Mouse (Mus musculus): ENCODE results near the gene Pdx1. TPM values are rescaled to one million over a fixed set of nuclear protein-coding genes. Genes with fewer than 3 reads are reported as not detected.

Pdx1 gene
- polyA plus RNA-seq, 1 experiment from 2014 or later = 5.7 TPM

DNA sequence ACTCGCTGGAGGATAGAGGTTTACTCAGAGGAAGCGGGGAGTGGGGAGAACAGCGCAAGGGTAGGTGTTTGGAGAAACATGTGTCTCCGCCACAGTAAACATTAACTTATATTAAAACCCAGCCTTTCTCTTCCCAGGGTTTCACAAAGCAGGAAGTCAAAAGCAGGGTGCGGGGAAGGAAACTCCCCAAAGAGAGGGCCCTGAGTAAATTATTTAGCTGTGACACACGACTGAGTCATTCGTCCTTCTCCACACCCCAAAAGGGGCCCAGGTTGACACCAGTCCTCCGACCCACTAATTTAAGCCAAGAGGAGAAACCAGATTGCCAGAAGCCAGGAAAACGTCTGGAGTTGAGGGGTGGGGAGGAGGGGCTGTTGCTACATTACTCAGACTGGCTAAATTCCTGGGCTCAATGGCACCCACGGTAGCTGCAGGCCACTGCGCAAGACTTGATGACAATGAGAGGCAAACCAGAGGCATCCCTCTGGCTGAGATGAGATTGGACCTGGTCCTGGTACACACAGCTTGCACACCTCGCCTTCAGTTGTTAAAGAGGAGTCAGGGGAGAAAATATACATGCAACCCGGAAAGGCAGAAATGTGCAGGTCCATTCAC lies 22.9 kb downstream of the Pdx1 start:
- peak overlapping the region; percentile 13; the same call in 1 of the 2 replicates for H3K9ac ChIP-seq
- peak; percentile 79 for ATAC-seq
- H3K4me2 ChIP-seq (replicated peaks) = peak overlapping the region; percentile 43
- H3K27ac ChIP-seq = peak overlapping the region; percentile 81
- H3K9me3 ChIP-seq = no peaks in the 10 kb centered on the region
- peaks cover 17% of the 10 kb centered on the region for H3K4me1 ChIP-seq (replicated peaks)
- H3K36me3 ChIP-seq = no peaks in the 10 kb centered on the region
- H3K4me3 ChIP-seq (replicated peaks) = no peak overlapping the region
- 24% methylated on average over 13 of the region's 13 CpGs for WGBS
- peaks cover 26% of the 10 kb centered on the region; the same call in 1 of the 2 replicates for H3K27me3 ChIP-seq (replicated peaks)

DNA sequence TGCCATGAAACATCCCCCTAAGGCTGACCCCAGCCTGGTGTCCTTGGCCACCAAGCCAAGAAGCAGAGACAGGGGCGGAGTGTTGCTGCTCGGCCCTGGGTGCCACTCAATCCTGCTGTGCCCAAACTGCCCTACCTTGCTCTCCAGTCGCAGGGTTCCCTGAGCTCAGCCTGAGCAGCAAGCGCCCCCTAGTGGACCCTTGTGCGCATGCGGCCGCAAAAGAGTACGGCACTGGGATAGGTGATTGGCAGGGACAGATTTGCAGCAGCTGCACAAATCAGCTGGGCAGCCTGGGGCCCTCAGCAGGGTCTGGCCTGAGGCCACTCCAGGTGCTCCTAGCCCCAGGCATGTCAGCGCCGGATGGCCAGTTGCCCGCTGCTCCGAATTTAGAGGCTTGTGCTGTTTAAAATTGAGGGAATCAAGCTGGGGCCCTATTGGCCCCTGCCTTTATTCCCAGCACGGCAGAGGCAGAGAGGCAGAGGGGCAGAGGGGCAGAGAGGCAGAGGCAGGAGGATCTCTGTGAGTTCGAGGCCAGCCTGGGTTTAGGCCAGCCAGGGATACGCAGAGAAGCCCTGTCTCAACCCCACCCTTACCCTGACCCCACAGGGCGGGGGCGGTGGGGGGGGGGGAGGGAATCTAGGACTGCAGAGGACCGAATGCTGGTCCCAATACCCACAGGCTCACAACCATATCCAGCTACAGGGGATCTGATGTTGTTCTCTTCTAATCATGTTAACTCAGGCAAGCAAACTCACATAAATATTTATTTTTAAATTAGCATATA lies 23.6 kb downstream of the Pdx1 start:
- no peak overlapping the region for H3K4me3 ChIP-seq (replicated peaks)
- peak overlapping the region; percentile 43 for H3K4me2 ChIP-seq (replicated peaks)
- H3K4me1 ChIP-seq (replicated peaks) = peaks cover 17% of the 10 kb centered on the region
- peak; percentile 83 for ATAC-seq
- no peaks in the 10 kb centered on the region for H3K9me3 ChIP-seq
- H3K9ac ChIP-seq = no peak overlapping the region
- peaks cover 29% of the 10 kb centered on the region for H3K27me3 ChIP-seq (replicated peaks)
- H3K36me3 ChIP-seq = no peaks in the 10 kb centered on the region
- WGBS = 22% methylated on average over 18 of the region's 18 CpGs
- H3K27ac ChIP-seq = peak overlapping the region; percentile 81

DNA sequence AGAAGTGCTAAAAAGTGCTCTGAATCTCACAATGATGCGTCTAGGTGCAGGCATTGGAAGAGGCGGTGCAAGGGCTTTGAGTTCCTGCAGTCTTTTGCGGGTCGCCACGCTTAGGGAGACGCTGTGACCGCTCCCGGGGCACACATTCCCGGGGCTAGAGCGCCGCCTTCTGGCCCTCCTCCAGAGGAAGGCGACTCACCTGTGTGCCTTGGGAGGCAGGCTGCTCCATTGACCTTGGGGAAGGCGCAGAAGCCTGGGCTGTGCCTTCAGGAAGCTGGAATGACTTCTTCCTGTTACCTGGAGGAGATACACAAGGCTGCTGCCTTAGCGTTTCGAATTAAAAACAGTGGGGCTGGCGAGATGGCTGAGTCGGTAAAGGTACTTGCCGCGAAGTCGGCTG lies 24.4 kb downstream of the Pdx1 start:
- Histone ChIP-seq H3K27ac (no peak overlapping the region), H3K9ac (no peak overlapping the region), H3K27me3 (replicated peaks) (peaks cover 35% of the 10 kb centered on the region), H3K4me1 (replicated peaks) (peaks cover 18% of the 10 kb centered on the region), H3K9me3 (no peaks in the 10 kb centered on the region), H3K4me2 (replicated peaks) (peak overlapping the region; percentile 17; the same call in 1 of the 2 replicates), H3K36me3 (no peaks in the 10 kb centered on the region), H3K4me3 (replicated peaks) (no peak overlapping the region)
- 19% methylated on average over 20 of the region's 20 CpGs for WGBS
- ATAC-seq = peak; percentile 32

DNA sequence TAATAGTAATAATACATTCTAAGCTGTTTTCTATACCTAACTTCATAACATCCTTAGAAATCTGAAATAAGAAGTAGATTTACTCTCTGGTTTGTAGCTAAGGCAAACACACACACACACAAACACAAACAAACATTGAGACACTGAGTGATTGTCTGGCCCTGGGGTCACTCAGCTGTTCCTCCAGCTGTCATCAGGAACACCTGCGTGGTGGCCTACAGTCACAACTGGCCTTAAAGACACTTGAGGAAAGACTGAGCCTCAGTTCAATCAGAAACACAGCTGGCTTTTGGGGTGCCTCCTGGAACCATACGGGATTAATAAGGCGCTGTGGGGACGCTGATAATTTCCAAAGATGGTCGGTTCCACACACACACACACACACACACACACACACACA lies 27.5 kb downstream of the Pdx1 start:
- H3K9ac ChIP-seq = no peak overlapping the region
- 63% methylated on average over 5 of the region's 5 CpGs for WGBS
- ATAC-seq = no peak
- no peak overlapping the region for H3K27ac ChIP-seq
- H3K27me3 ChIP-seq (replicated peaks) = peaks cover 54% of the 10 kb centered on the region
- no peaks in the 10 kb centered on the region for H3K9me3 ChIP-seq
- no peak overlapping the region for H3K4me2 ChIP-seq (replicated peaks)
- H3K4me3 ChIP-seq (replicated peaks) = no peak overlapping the region
- H3K4me1 ChIP-seq (replicated peaks) = peaks cover 28% of the 10 kb centered on the region
- H3K36me3 ChIP-seq = no peaks in the 10 kb centered on the region

DNA sequence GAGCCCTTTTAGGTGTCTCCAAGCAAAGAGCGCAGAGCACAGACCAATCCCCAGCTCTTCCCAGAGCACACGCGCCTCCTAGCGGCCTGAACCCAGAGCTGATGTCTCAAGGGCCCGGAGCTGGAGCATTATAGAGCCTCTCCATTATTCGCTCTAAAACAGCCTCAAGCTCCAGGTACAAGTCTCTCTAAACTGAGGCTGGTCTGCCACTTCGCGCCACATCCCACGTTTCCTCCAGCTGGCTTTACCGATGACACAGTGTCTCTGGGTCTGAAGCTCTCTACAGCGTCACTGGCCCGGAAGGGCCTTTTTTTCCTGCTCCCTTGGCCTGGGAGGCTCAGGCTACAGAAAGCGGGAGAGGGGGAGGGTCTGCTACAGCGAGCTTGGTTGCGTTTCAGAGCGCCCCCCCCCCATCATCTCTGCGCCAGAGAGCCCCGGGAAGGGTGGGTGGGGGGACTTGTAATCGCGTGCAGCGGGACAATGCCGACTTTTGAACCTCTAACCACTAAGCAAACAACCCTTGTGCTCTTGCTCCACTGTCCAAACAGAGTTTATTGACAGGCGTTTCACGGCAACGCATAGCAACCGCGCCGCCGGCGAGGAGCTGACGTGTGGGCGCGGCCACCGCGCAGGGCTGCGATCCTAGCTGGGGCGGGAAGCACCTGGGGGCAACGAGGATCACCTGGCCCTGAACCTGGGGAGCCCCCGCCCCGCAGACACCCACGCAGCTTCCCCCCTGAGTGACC lies 29.7 kb downstream of the Pdx1 start:
- Histone ChIP-seq H3K9me3 (no peaks in the 10 kb centered on the region), H3K4me1 (replicated peaks) (peaks cover 16% of the 10 kb centered on the region; the same call in 1 of the 2 replicates), H3K4me3 (replicated peaks) (peak overlapping the region; percentile 56), H3K4me2 (replicated peaks) (peak overlapping the region; percentile 57), H3K36me3 (no peaks in the 10 kb centered on the region), H3K27ac (peak overlapping the region; percentile 78), H3K9ac (peak overlapping the region; percentile 34), H3K27me3 (replicated peaks) (peaks cover 58% of the 10 kb centered on the region)
- ATAC-seq = peak; percentile 94
- 2% methylated on average over 41 of the region's 41 CpGs for WGBS

DNA sequence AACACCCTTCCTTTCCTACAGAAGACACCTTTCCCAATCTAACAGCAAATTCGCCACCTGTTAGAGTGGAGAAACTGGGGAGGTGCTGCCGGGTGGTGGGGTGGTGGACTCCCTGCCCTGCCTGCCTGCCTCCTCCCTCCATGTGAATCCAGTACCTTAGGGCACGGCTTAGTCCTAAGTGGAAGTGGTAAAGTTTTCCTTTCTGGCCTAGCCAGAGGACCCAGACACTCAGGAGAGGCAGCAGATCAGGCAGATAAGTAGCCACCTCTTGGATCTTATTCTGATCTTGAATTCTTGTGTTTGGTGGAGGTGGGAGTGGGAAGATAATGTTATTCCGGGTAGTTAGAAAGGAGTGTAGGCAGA lies 30.2 kb downstream of the Pdx1 start:
- Histone ChIP-seq H3K4me1 (replicated peaks) (peaks cover 16% of the 10 kb centered on the region; the same call in 1 of the 2 replicates), H3K9me3 (no peaks in the 10 kb centered on the region), H3K9ac (peak overlapping the region; percentile 34), H3K4me2 (replicated peaks) (peak overlapping the region; percentile 57), H3K4me3 (replicated peaks) (peak overlapping the region; percentile 56), H3K36me3 (no peaks in the 10 kb centered on the region), H3K27me3 (replicated peaks) (peaks cover 64% of the 10 kb centered on the region), H3K27ac (peak overlapping the region; percentile 78)
- 4% methylated on average over 4 of the region's 4 CpGs for WGBS
- ATAC-seq = peak; percentile 72

DNA sequence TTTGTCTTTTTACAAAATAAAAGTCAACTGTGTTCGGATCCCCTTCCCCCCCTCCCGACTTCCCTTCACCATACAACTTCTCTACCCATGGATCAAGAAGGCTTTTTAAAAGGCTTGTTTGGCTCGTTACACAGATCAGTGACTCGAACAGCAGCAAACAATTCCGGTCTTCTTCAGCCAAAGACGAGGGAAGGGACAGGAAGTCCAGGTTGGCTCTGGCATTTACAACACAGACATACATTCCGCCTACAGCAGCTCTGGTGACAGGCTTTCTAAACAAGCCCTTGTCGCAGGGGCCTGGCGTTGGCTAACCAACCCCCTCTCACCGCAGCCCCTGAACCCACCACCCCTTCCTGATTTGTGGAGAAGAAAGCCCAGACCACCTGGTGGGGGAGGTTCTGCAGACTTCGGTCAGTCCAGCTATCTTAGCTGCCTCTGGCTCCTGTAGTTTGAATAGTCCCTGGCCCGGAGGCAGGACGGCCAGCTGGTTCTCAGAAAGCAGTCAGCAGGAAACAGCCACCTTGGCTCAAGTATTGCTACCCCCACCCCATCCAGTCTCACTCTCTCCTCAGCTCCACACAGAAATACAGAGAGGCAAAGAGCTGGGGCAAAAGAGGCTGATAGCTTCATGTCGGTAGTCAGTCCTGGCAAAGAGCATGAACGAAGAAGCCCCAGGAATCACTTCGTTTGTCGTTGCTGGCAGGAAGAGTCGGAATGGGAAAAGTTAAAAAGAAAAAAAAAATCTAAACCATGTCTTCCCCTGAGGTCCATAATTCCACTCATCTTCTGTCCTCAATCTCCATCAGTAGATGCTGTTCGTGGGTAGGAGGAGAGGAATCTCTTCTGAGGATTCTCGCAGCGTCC lies 31.4 kb downstream of the Pdx1 start:
- Histone ChIP-seq H3K4me1 (replicated peaks) (peaks cover 16% of the 10 kb centered on the region), H3K4me2 (replicated peaks) (peak overlapping the region; percentile 57), H3K27ac (peak overlapping the region; percentile 78), H3K27me3 (replicated peaks) (peaks cover 71% of the 10 kb centered on the region), H3K9ac (peak overlapping the region; percentile 79), H3K9me3 (no peaks in the 10 kb centered on the region), H3K4me3 (replicated peaks) (peak overlapping the region; percentile 56), H3K36me3 (no peaks in the 10 kb centered on the region)
- no peak for ATAC-seq
- 3% methylated on average over 21 of the region's 21 CpGs for WGBS

DNA sequence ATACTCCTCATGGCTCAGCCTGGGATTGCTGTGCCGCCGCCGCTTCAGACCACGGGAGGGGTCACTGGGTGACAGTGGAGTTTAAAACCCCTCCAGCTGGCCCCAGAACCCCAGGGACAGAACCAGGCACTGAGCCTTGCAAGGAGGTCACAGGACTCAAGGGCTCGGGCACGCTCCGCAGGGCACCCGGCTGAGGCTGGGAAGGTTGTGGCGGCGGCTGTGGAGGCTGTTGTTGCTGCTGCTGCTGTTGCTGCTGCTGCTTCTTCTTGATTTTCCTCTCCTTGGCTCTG lies 32.0 kb downstream of the Pdx1 start:
- no peak for ATAC-seq
- H3K4me1 ChIP-seq (replicated peaks) = peaks cover 21% of the 10 kb centered on the region
- peak overlapping the region; percentile 57 for H3K4me2 ChIP-seq (replicated peaks)
- peaks cover 77% of the 10 kb centered on the region for H3K27me3 ChIP-seq (replicated peaks)
- peak overlapping the region; percentile 78 for H3K27ac ChIP-seq
- no peaks in the 10 kb centered on the region for H3K9me3 ChIP-seq
- H3K4me3 ChIP-seq (replicated peaks) = peak overlapping the region; percentile 56
- no peaks in the 10 kb centered on the region for H3K36me3 ChIP-seq
- 3% methylated on average over 10 of the region's 10 CpGs for WGBS
- peak overlapping the region; percentile 79 for H3K9ac ChIP-seq

DNA sequence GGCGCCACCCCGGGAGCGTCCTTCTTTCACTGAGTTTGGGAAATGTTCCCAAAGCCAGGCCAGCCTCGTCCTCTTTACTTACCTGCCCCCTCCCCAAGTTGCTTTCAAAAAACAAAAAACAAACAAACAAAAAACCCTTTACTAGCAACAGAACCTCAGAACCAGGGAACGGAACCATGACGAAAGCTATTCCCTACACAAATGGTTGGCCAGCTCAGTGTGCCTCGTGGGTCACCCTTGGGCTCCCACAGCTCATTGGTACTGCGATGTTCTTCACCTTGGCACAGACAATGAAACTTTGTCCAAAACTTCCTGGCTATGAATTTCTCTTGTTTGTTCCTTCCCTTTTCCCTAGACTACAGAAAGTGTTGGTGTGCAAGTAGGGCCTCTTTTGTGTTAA lies 32.4 kb downstream of the Pdx1 start:
- Histone ChIP-seq H3K9ac (peak overlapping the region; percentile 79), H3K36me3 (no peaks in the 10 kb centered on the region), H3K27me3 (replicated peaks) (peaks cover 81% of the 10 kb centered on the region), H3K4me2 (replicated peaks) (peak overlapping the region; percentile 57), H3K4me1 (replicated peaks) (peaks cover 21% of the 10 kb centered on the region), H3K27ac (peak overlapping the region; percentile 78; the same call in 1 of the 2 replicates), H3K9me3 (no peaks in the 10 kb centered on the region), H3K4me3 (replicated peaks) (peak overlapping the region; percentile 56)
- ATAC-seq = no peak
- 12% methylated on average over 8 of the region's 8 CpGs for WGBS

DNA sequence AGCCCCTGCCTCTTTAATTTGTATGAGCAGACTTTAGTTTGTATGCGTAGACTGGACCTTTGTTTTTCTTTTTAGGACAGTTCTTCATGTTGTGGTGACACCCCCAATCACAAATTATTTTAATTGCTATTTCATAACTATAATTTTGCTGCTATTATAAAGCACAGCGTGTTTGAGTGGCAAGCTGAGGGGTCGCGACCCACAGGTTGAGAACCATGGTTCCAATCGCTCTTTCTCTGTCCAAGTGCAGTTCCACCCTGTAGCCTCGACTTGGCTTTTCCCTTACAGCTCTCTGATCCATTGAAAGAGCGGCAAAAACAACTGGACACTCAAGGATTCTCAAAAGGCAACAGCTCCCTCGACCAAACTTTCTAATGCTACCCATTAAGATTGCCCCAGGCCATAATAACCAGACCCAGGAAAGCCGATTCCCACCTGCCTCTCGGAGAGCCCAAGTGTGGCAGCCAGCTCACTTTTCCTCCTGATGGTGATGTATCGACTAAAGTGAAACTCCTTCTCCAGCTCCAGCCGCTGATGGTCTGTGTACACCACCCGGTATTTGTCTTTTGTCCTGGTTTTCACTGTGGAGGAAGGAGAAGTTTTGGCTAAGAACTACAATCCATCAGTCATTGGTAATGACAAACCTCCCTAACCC lies 33.1 kb downstream of the Pdx1 start:
- no peaks in the 10 kb centered on the region for H3K36me3 ChIP-seq
- H3K27me3 ChIP-seq (replicated peaks) = peaks cover 87% of the 10 kb centered on the region
- H3K27ac ChIP-seq = peak overlapping the region; percentile 18
- ATAC-seq = no peak
- peaks cover 21% of the 10 kb centered on the region for H3K4me1 ChIP-seq (replicated peaks)
- peak overlapping the region; percentile 57 for H3K4me2 ChIP-seq (replicated peaks)
- WGBS = 8% methylated on average over 13 of the region's 13 CpGs
- peak overlapping the region; percentile 79 for H3K9ac ChIP-seq
- H3K9me3 ChIP-seq = no peaks in the 10 kb centered on the region
- peak overlapping the region; percentile 56 for H3K4me3 ChIP-seq (replicated peaks)
